Mouse (Mus musculus) heart, embryonic 10.5 days (tissue): Measurements from ENCODE around the gene Tmem53. TPM values are rescaled to one million over a fixed set of nuclear protein-coding genes. Genes with fewer than 3 reads are reported as not detected.

Experiments used
- DNase-seq: peaks from one replicate; pipeline ENCODE4 v3.0.0-alpha.2; 2017; ENCODE audit warnings: low spot score
- H3K27ac ChIP-seq: fragments of 300-500 bp; sonication (generic); 2 replicates; pipeline ENCODE4 v1.5.1; 2016; ENCODE audit warnings: mild to moderate bottlenecking
- H3K27me3 ChIP-seq: fragments of 300-500 bp; sonication (generic); 2 replicates; pipeline ENCODE4 v1.6.1; 2016; ENCODE audit warnings: mild to moderate bottlenecking; ENCODE audit not compliant: poor library complexity, insufficient read depth, severe bottlenecking
- H3K36me3 ChIP-seq: fragments of 300-500 bp; sonication (generic); 2 replicates; pipeline ENCODE4 v1.6.1; 2016; ENCODE audit warnings: mild to moderate bottlenecking, moderate library complexity
- H3K4me1 ChIP-seq: fragments of 300-500 bp; sonication (generic); 2 replicates; pipeline ENCODE4 v1.6.1; 2016; ENCODE audit warnings: mild to moderate bottlenecking
- H3K4me3 ChIP-seq: fragments of 300-500 bp; sonication (generic); 2 replicates; pipeline ENCODE4 v1.5.1; 2016; ENCODE audit warnings: mild to moderate bottlenecking, moderate library complexity
- H3K9me3 ChIP-seq: fragments of 300-500 bp; sonication (generic); 2 replicates; pipeline ENCODE4 v1.6.1; 2016; ENCODE audit warnings: mild to moderate bottlenecking, moderate library complexity
- WGBS: fragments of 180-500 bp; shearing (Covaris S2); methylation state at CpG from one replicate; pipeline ENCODE4 v1.1.7; 2016; 5-methylcytosine and 5-hydroxymethylcytosine counted together
- polyA plus RNA-seq: library from polyadenylated mRNA; unstranded; fragments of >200 nt; fragmentation: Nextera tagmentation; extraction: Ambion mirVana; gene quantifications from 2 replicates; pipeline ENCODE4 v1.2.1, GENCODE M21; 2016

Tmem53 gene
- polyA plus RNA-seq, 1 experiment from 2014 or later: 11.0 TPM

GRCm38 (mm10) chr4:117224122-117224521 lies 27.6 kb upstream of the Tmem53 start:
- Histone ChIP-seq H3K9me3 (no peaks in the 10 kb centered on the region), H3K4me3 (no peak overlapping the region), H3K4me1 (peaks cover 6% of the 10 kb centered on the region; the same call in 1 of the 2 replicates), H3K27ac (0 out of 2 replicates have a peak overlapping the region, but pooled peaks have one; percentile 23), H3K36me3 (no peaks in the 10 kb centered on the region), H3K27me3 (peaks cover 12% of the 10 kb centered on the region; the same call in 1 of the 2 replicates)
- DNase-seq: no peak
- 68% methylated on average over 8 of the region's 8 CpGs for WGBS

- Histone ChIP-seq H3K9me3 (no peaks in the 10 kb centered on the region), H3K4me1 (peaks cover 11% of the 10 kb centered on the region; the same call in 1 of the 2 replicates), H3K4me3 (no peak overlapping the region), H3K27ac (no peak overlapping the region), H3K27me3 (peaks cover 14% of the 10 kb centered on the region; the same call in 1 of the 2 replicates), H3K36me3 (no peaks in the 10 kb centered on the region)
- no peak for DNase-seq
Measured at GRCm38 (mm10) chr4:117225250-117225649, 26.5 kb upstream of the Tmem53 start.

GRCm38 (mm10) chr4:117229590-117229989 lies 22.2 kb upstream of the Tmem53 start:
- Histone ChIP-seq H3K36me3 (no peaks in the 10 kb centered on the region), H3K27ac (no peak overlapping the region), H3K9me3 (no peaks in the 10 kb centered on the region), H3K4me3 (no peak overlapping the region), H3K4me1 (peaks cover 6% of the 10 kb centered on the region; the same call in 1 of the 2 replicates), H3K27me3 (peaks cover 17% of the 10 kb centered on the region; the same call in 1 of the 2 replicates)
- no peak for DNase-seq
- WGBS: 49% methylated on average over 15 of the region's 15 CpGs

- Histone ChIP-seq H3K27ac (no peak overlapping the region), H3K4me3 (no peak overlapping the region), H3K27me3 (peaks cover 21% of the 10 kb centered on the region; the same call in 1 of the 2 replicates), H3K36me3 (no peaks in the 10 kb centered on the region), H3K4me1 (peaks cover 6% of the 10 kb centered on the region; the same call in 1 of the 2 replicates), H3K9me3 (no peaks in the 10 kb centered on the region)
- 44% methylated on average over 10 of the region's 10 CpGs for WGBS
- DNase-seq: no peak
Measured at GRCm38 (mm10) chr4:117230331-117230730, 21.4 kb upstream of the Tmem53 start.

- peaks cover 21% of the 10 kb centered on the region; the same call in 1 of the 2 replicates for H3K27me3 ChIP-seq
- 85% methylated on average over 2 of the region's 2 CpGs for WGBS
Measured at GRCm38 (mm10) chr4:117231208-117231607, 20.5 kb upstream of the Tmem53 start.

GRCm38 (mm10) chr4:117234166-117234741 lies 17.5 kb upstream of the Tmem53 start:
- Histone ChIP-seq H3K4me1 (peaks cover 4% of the 10 kb centered on the region; the same call in 1 of the 2 replicates), H3K4me3 (no peak overlapping the region), H3K27ac (no peak overlapping the region), H3K36me3 (0 out of 2 replicates have a peak, but pooled peaks cover 2% of the 10 kb centered on the region), H3K9me3 (0 out of 2 replicates have a peak, but pooled peaks cover 5% of the 10 kb centered on the region), H3K27me3 (0 out of 2 replicates have a peak, but pooled peaks cover 7% of the 10 kb centered on the region)
- no peak for DNase-seq
- 70% methylated on average over 7 of the region's 7 CpGs for WGBS

More at GRCm38 (mm10) chr4:117231208-117231607, 20.5 kb upstream of the Tmem53 start:
- no peaks in the 10 kb centered on the region for H3K9me3 ChIP-seq
- H3K27ac ChIP-seq: no peak overlapping the region
- peaks cover 6% of the 10 kb centered on the region; the same call in 1 of the 2 replicates for H3K4me1 ChIP-seq
- no peak overlapping the region for H3K4me3 ChIP-seq
- DNase-seq: no peak
- no peaks in the 10 kb centered on the region for H3K36me3 ChIP-seq

- H3K27ac ChIP-seq: no peak overlapping the region
- H3K27me3 ChIP-seq: 0 out of 2 replicates have a peak, but pooled peaks cover 7% of the 10 kb centered on the region
- no peak for DNase-seq
- H3K4me3 ChIP-seq: no peak overlapping the region
- WGBS: 63% methylated on average over 4 of the region's 4 CpGs
- H3K36me3 ChIP-seq: 0 out of 2 replicates have a peak, but pooled peaks cover 2% of the 10 kb centered on the region
- H3K4me1 ChIP-seq: no peaks in the 10 kb centered on the region
- H3K9me3 ChIP-seq: 0 out of 2 replicates have a peak, but pooled peaks cover 5% of the 10 kb centered on the region
Measured at GRCm38 (mm10) chr4:117235822-117236221, 15.9 kb upstream of the Tmem53 start.

- H3K27me3 ChIP-seq: 0 out of 2 replicates have a peak, but pooled peaks cover 4% of the 10 kb centered on the region
- WGBS: 40% methylated on average over 2 of the region's 2 CpGs
- H3K4me3 ChIP-seq: no peak overlapping the region
- no peak for DNase-seq
- 0 out of 2 replicates have a peak, but pooled peaks cover 2% of the 10 kb centered on the region for H3K36me3 ChIP-seq
- H3K27ac ChIP-seq: no peak overlapping the region
- 0 out of 2 replicates have a peak, but pooled peaks cover 4% of the 10 kb centered on the region for H3K4me1 ChIP-seq
- 0 out of 2 replicates have a peak, but pooled peaks cover 5% of the 10 kb centered on the region for H3K9me3 ChIP-seq
Measured at GRCm38 (mm10) chr4:117239153-117239552, 12.6 kb upstream of the Tmem53 start.

- Histone ChIP-seq H3K27me3 (no peaks in the 10 kb centered on the region), H3K4me1 (0 out of 2 replicates have a peak, but pooled peaks cover 4% of the 10 kb centered on the region), H3K9me3 (0 out of 2 replicates have a peak, but pooled peaks cover 5% of the 10 kb centered on the region), H3K27ac (no peak overlapping the region), H3K36me3 (0 out of 2 replicates have a peak, but pooled peaks cover 2% of the 10 kb centered on the region), H3K4me3 (no peak overlapping the region)
- WGBS: 86% methylated on average over 6 of the region's 6 CpGs
- no peak for DNase-seq
Measured at GRCm38 (mm10) chr4:117240867-117241266, 10.9 kb upstream of the Tmem53 start.

GRCm38 (mm10) chr4:117250982-117251381 lies 769 bp upstream of the Tmem53 start:
- DNase-seq: no peak
- H3K27me3 ChIP-seq: peaks cover 6% of the 10 kb centered on the region; the same call in 1 of the 2 replicates
- H3K4me1 ChIP-seq: peaks cover 21% of the 10 kb centered on the region
- peak overlapping the region; percentile 83; the same call in 1 of the 2 replicates for H3K4me3 ChIP-seq
- 88% methylated on average over 1 of the region's 1 CpGs for WGBS
- no peaks in the 10 kb centered on the region for H3K9me3 ChIP-seq
- no peak overlapping the region for H3K27ac ChIP-seq
- H3K36me3 ChIP-seq: no peaks in the 10 kb centered on the region

- peak overlapping the region; percentile 83 for H3K4me3 ChIP-seq
- no peak for DNase-seq
- H3K27me3 ChIP-seq: peaks cover 6% of the 10 kb centered on the region; the same call in 1 of the 2 replicates
- 31% methylated on average over 5 of the region's 5 CpGs for WGBS
- H3K27ac ChIP-seq: peak overlapping the region; percentile 96
- no peaks in the 10 kb centered on the region for H3K9me3 ChIP-seq
- H3K4me1 ChIP-seq: peaks cover 21% of the 10 kb centered on the region
- H3K36me3 ChIP-seq: no peaks in the 10 kb centered on the region
Measured at GRCm38 (mm10) chr4:117252351-117252750, 600 bp downstream of the Tmem53 start.

GRCm38 (mm10) chr4:117252755-117253154 lies 1.0 kb downstream of the Tmem53 start:
- WGBS: 89% methylated on average over 5 of the region's 5 CpGs
- peak overlapping the region; percentile 83; the same call in 1 of the 2 replicates for H3K4me3 ChIP-seq
- H3K27ac ChIP-seq: no peak overlapping the region

More at GRCm38 (mm10) chr4:117252755-117253154, 1.0 kb downstream of the Tmem53 start:
- no peaks in the 10 kb centered on the region for H3K36me3 ChIP-seq
- no peaks in the 10 kb centered on the region for H3K9me3 ChIP-seq
- no peak for DNase-seq
- peaks cover 6% of the 10 kb centered on the region; the same call in 1 of the 2 replicates for H3K27me3 ChIP-seq
- H3K4me1 ChIP-seq: peaks cover 21% of the 10 kb centered on the region
